Mouse (Mus musculus) 416B (cell line): ENCODE measurements around the gene Nsun5.
A peak's percentile ranks its signal among the peaks of the same experiment; 100 is the strongest.

Source experiments
- DNase-seq: peaks from one replicate; pipeline ENCODE4 v3.0.0; 2011; ENCODE audit warnings: low read depth

The Nsun5 gene

GRCm38 (mm10) chr5:135373601-135374000 is 3.8 kb downstream of the Nsun5 start:
- DNase-seq: no peak

DNA sequence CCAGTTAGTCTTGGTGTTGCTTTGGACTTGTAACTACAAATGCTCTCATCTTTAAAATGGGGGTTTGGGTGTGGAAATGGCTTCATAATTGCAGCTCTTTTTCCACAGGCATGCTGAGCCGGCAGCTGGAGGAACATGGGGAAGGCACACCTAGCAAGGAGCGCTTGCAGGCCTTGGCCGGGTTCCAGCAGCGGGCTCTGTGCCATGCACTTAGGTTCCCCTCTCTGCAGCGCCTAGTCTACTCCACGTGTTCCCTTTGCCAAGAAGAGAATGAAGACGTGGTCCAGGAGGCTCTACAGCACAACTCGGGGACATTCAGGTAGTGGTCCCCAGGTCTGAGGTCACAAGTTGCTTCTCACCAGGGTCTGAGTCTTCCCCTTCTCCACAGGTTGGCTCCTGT is 5.4 kb downstream of the Nsun5 start:
- DNase-seq: no peak

- DNase-seq: no peak
Measured at GRCm38 (mm10) chr5:135376341-135376740, 6.6 kb downstream of the Nsun5 start.

DNA sequence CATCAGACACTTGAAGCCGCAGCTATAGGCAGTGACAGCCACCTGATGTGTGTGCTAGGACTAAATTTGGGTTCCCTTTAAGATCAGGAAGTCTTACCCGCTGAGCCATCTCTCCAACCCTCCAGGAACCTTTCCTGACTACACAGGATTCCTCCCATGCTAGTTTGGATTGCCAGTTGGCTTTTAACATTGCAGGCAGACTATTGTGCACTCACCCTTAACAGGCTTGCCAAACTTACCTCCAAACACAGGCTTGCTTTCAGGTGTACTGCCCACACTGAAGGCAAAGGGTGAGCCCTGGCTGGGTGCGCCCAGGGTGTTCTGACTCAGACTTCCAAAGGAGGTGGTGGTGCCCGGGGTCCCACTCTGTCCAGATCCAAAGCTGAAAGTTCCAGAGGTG is 10.9 kb downstream of the Nsun5 start:
- no peak for DNase-seq

GRCm38 (mm10) chr5:135381356-135381925 is 11.7 kb downstream of the Nsun5 start:
- DNase-seq: no peak

GRCm38 (mm10) chr5:135382746-135383145 is 13.0 kb downstream of the Nsun5 start:
- DNase-seq: no peak

DNA sequence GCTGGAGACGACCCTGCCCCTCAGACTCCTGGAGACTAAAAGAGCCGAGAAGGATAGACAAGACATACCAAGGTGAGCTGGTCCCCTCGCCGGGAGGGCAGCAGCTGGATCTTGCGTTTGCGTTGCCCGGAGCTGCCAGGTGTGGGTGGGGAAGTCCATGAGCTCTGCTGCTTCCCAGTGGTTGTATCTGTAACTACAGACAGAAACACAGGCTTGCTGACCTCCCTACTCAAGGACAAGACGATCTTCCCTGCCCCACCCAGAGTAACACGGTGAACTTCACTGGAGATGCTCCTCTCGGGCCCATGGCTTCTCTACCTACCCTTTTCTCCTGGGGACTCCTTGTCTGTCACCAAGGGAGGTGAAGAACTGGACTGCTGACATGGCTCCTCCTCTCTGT is 14.0 kb downstream of the Nsun5 start:
- DNase-seq: no peak

DNA sequence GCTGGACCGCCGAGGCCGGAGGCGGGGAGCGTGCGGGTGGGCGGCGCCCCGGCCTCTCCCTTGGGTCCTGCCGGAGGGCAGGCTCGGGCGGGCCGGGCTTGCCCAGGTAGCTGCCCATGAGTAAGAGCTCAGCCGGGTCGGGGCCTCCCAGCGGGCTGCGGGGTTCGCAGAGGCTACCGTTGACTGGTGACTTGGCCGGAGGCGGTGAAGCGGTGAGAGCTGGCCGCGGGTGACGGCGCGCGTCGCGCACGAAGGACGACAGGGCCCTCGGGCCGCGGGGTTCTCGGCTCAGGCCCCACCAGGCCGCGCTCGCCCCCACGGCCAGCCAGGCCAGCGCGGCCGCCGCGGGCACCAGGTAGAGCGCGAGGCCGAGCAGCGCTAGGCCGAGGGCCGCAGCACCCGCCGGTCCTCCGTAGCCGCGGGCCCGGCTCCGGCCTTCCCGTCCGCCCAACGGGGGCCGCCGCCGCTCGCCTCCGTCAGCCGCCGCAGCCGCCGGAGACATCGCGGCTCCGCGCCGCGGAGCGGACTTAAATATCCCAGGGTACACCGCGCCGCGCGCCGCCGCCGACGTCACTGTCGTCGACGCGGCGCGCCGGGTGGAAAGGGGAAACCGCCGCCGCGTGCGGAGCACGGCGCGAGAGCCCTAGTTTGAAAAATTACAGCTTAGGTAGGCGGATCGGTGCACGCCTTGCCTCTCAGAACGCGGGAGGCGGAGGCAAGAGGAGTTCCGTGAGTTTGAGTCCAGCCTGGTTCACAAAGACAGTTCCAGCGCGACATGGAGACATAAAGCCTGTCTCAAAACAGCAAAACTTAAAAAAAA is 24.5 kb downstream of the Nsun5 start, which contains the start of gene Pom121:
Gene Pom121 (minus strand): TSS at position 543 of the 820 bp plus-strand sequence.
- DNase-seq: peak; percentile 91

DNA sequence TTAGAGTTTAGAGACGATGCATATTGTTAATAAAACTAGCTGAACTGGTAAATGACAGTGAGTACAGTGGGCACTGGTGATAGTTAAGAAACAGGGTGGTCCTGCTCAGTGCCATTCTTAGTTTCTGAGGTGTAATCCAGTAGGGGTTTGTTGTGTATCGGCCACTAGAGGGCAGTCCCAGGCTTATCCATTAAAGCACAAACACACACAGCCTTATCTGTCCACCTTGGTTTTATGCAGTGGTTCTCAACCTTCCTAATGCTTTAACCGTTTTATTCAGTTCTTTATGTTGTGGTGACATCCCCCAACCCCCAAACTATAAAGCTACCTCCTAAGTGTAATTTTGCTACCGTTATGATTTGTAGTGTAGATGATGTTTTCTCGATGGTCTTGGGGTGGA is 26.1 kb downstream of the Nsun5 start:
- DNase-seq: peak; percentile 89

DNA sequence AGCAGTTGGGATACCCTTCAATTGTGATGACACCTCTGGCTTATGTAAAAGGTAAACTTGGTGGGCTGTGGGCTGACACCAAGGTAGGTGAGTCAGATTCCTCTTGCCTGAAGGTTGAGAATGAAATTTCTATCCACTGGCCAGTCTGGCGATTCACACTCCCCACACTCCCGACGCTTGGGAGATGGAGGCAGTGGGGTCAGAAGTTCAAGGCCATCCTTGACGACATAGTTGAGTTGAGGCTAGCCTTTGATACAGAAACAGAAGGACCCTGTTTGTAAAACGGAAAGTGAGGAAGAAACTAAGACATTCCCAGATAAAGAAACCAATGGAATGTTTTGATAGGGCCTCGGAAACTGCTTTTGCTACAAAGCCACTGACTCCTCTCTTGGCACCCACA is 29.6 kb downstream of the Nsun5 start:
- DNase-seq: peak; percentile 39

- DNase-seq: peak; percentile 84
Measured at GRCm38 (mm10) chr5:135400244-135400643, 30.5 kb downstream of the Nsun5 start.

DNA sequence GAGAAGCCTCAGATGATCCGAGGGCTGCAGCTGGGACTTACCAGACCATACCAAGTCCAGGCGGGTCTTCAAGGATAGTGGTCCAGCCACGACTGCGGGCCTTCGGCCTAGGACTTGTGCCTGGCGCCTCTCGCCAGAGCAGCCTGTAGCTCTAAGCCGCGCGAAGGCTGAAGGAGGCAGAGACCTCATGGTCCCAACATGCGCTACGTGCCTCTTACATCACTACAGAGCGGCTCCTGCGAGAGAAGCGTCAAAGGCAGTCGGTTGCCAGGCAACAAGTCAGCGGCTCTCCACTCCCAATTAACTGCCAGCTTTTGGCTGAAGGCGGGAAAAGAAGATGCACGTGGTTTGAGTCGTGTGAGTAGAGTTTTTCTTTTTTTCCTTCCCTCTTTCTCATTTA is 34.9 kb downstream of the Nsun5 start:
- peak; percentile 13 for DNase-seq

- no peak for DNase-seq
Measured at GRCm38 (mm10) chr5:135405437-135405836, 35.7 kb downstream of the Nsun5 start.

GRCm38 (mm10) chr5:135408114-135408513 is 38.4 kb downstream of the Nsun5 start:
- no peak for DNase-seq

DNA sequence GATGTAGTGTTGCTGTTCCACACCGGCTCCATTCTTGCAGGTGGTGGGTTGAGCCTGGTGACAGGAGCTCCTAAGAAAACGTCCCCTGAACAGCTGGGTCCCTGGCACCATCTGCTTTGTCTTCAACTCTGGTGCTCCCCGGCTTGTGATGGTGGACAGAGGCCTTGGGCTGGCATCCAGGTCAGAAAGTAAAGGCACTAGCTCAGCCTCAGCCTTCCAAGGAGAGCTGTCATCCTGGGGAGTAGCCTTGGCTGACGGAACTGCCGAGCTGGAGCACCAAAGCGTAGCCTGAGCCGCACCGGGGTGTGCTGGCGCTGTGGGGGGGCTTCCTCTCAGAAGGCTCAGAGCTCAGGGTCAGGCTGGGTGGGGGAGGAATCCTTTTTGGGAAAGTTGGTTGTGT is 40.5 kb downstream of the Nsun5 start:
- no peak for DNase-seq
